Mouse (Mus musculus) layer of hippocampus, postnatal 10 days (tissue): ENCODE data around the gene Tpsb2. TPM values are rescaled to one million over a fixed set of nuclear protein-coding genes. Genes with fewer than 3 reads are reported as not detected.

Source experiments
- DNase-seq, 2 experiments: peaks; one replicate each; pipeline ENCODE4 v3.0.0; 2021; ENCODE audit warnings: low spot score in 2 of 2
- long read RNA-seq: library from polyadenylated mRNA; stranded (forward); transcript quantifications from one replicate; pipeline ENCODE4 v2.0.0, GENCODE M21; 2023
- total RNA-seq, 2 experiments: library from RNA; stranded (reverse); gene quantifications; 2 replicates each; pipeline ENCODE4 v1.2.3; 2021

Gene Tpsb2
- total RNA-seq: 1 to 10 TPM in 1 of 2 experiments, under 1 TPM in 1; 0.42 to 1.0 TPM
- long read RNA-seq, partial matches to known transcripts: 1 of 1 reads
- long read RNA-seq, other reads (novel, unspliced or antisense): 0 of 1 reads

- DNase-seq: no peak
These were observed at the start of gene Tpsb2 for GRCm38 (mm10) chr17:25366005-25366404. Gene Tpsb2 (plus strand): TSS chr17:25366305.

DNA sequence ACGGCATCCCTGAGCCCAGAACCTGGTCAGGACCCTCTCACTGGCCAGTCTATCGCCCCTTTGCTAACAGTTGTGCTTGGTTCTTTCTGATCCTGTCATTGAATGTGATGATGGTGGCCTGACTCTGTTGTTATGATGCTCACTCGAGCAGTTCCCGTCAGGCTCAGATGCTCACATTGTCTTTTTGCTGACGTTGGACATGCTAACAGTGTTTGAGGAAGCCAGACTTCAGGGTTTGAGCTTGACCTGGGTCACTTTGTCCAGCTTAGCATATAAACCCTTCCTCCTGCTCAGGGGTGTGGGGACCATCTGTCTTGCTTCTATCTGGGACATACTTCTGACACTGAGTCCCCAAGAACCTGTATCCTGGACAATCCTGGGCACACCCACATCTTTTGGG is 47.8 kb upstream of the Tpsb2 start, which contains the start of gene Prss29:
Prss29 (plus strand) TSS at position 301 of the 400 bp plus-strand sequence.
- DNase-seq: no peak

DNA sequence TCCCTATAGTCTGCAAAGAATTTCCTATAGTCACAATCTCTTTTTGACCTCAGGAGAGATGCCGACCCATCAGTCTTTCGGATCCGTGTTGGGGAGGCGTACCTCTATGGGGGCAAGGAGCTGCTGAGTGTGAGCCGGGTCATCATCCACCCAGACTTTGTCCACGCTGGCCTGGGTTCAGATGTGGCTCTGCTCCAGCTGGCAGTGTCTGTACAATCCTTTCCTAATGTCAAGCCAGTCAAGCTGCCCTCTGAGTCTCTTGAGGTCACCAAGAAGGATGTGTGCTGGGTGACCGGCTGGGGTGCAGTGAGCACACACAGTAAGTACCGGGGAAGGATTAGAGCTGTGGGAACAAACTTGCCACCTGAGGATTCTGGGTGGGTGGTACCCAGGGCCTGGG is 45.3 kb upstream of the Tpsb2 start:
- no peak for DNase-seq

- no peak for DNase-seq
These were observed 43.2 kb upstream of the Tpsb2 start for GRCm38 (mm10) chr17:25322930-25323329.

DNA sequence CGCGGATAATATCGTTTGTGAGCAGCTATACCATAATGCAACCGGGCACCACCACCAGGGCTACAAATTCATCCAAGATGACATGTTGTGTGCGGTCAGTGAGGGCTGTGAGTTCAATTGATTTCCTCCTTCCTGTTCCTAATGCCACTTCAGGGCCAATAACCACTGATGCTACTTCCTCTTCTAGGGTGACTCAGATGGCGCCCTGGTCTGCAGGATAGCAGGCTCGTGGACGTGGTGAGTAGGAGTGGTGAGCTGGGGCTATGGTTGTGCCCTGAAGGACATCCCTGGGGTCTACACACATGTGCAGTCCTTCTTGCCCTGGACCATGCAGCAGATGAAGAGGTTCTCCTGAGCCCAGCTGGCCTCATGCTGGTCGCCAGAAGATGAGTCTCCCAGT is 33.8 kb upstream of the Tpsb2 start:
- no peak for DNase-seq

DNA sequence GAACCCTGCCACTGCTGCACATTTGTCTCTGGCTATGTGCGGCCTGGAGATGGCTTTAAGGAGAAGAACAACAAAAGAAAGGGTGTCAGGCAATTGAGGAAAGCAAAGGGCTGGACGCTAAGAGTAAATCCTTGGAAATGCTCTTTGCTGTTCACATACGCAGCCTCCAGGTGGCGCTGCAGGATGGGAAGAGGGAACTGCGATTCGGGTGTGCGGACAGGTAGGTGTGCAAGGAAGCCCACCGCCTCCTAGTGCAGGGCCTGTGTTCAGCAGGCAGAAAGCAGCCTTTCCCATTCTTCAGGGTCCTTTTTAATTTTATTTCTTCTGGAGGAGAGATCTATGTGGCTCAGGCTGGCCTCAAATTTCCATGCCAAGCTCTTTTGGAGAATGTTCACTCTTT is 32.2 kb upstream of the Tpsb2 start:
- DNase-seq: peak; percentile 81 to 84

- no peak for DNase-seq
These were observed 27.9 kb upstream of the Tpsb2 start for GRCm38 (mm10) chr17:25338218-25338617.

DNA sequence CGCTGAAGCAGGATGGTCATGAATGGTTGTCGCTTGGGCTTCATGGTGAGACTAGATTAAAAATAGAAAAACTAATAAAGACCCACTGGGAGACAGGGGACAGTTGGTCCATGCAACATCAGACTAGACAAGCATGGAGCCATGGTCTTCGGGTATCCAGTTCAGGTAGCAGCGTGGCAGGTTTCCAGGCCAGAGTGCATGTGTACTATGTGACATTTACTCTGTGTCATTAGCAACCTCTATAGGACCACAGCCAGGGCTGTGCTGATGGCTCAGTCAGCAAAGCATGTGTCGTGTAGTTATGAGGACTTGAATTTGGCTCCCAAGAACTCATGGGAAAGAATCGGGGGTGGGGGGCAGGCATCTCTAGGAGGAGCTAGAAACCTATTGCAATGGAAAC is 26.1 kb upstream of the Tpsb2 start:
- DNase-seq: no peak

- no peak for DNase-seq
These were observed 24.6 kb upstream of the Tpsb2 start for GRCm38 (mm10) chr17:25341490-25341889.

DNA sequence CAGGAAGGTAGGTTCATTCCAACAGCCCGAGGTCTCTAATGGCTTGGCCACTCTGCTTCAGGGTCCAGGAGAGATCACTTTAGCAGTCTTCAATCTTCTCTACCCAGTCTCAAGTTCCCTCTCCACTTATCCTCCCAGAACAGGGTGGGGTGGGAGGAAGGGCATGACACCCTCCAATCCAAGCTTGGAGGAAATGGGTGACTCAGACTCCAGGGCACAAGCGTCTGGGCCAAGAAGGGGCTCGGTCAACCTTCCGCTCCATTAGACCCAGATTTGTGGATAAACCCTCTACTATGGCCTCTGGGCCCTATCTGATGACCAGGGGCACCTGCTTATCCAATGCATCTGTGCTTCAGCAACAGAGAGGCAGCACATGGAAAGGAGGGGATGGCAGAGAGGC is 20.6 kb upstream of the Tpsb2 start, which contains the start of gene Tpsab1:
Tpsab1 (minus strand) TSS at position 101 of the 400 bp plus-strand sequence.
- no peak for DNase-seq

DNA sequence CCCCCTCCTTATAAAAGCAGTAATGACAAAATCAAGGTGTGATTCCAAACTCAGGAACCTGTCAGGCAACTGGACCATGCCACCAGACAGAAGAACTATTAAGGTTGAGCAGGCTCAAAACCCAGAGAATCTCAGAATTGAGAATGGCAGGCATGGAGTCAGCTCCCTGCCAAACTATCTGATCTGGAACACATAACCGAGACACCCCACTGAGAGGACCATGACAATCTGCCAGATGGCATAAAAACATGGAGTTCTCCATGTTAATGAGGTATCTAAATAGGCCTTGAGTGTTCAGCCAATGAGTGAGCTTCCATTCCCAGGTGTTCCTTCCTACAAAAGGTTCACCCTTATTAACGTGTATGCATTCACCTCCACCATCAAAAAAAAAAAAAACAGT is 4.8 kb upstream of the Tpsb2 start:
- peak in 1 of 2 experiments; percentile 9 for DNase-seq

GRCm38 (mm10) chr17:25363726-25364125 is 2.4 kb upstream of the Tpsb2 start:
- DNase-seq: peak; percentile 56 to 62

GRCm38 (mm10) chr17:25368973-25369372 is 2.9 kb downstream of the Tpsb2 start, which contains the start of gene Tpsg1:
Gene Tpsg1 (plus strand): TSS chr17:25369273.
- no peak for DNase-seq

DNA sequence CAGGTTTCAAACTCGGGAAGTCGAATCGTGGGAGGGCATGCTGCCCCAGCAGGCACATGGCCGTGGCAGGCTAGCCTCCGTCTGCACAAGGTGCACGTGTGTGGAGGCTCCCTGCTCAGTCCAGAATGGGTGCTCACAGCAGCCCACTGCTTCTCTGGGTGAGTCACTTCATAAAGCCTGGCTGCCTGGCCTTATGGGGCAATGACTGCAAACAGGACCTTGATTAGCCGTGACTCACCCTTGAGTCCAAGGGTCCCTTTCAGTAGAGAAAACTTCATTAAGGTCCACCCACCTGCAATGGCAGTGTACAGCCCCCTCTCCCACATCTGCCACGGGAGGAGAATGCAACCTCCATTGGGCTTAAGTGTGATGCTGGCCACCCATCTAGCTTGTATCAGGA is 6.4 kb downstream of the Tpsb2 start:
- no peak for DNase-seq

DNA sequence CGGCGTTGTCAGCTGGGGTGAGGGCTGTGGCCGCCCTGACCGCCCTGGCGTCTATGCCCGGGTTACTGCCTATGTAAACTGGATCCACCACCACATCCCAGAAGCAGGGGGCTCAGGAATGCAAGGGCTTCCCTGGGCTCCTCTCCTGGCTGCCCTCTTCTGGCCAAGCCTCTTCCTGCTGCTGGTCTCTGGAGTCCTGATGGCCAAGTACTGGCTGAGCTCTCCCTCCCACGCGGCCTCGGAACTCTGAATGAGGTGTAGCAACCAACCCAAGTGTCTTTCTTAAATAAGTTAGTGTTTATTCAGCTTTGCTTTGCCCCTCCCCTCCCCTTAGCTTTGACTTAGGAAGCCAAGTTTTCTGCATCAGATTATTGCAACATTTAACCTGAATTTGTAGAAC is 7.9 kb downstream of the Tpsb2 start:
- peak; percentile 10 to 42 for DNase-seq

GRCm38 (mm10) chr17:25394526-25394925 is 28.4 kb downstream of the Tpsb2 start:
- no peak for DNase-seq

DNA sequence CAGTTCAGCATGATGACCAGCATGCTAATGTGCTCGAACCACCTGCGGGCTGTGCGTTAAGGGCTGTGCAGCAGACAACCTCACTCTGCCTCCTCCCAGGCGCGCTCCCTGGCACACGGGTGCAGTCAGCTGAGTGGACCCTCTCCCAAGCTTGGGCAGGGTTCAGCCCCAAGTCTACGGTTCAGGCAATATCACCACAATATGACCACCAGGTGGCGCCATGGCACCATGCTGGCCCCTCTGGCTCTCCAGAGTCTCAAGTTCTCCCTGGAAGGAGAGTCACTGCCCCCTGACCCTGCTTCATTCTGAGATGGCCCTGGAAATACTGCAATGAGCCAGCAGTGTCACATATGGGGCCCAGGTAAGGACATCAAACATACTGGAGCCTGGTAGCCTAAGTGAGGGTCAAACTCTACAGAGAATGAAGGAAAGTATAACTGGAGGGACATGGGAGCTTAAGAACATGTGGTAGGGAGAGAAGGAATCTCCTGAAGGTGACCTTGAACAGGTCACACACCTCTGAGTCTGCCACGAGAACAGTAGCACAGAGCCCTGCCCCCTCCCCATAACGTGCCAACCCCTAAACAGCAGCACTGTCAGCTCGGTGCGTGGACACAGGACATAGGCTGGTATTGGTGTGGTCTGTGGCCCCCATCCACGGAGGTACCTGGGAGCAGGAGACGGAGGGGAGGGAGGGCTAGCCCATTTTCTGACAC is 31.9 kb downstream of the Tpsb2 start:
- DNase-seq: peak; percentile 84 to 90

DNA sequence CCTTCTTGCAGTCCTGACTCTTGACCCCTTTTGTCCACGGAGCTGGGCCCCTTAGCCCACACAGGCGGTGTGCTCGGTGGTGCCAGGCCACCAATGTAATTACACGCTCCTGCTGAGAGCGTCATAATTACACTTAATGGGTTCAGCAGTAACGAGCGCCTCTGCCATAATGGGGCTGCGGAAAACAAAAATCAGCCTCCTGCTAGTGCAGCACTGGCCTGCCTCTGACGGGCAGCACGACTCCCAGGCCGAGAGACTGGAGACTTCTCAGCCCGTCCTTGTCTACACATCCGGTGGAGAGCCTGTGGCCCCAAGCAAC is 32.4 kb downstream of the Tpsb2 start:
- DNase-seq: no peak

GRCm38 (mm10) chr17:25400443-25400842 is 34.3 kb downstream of the Tpsb2 start:
- DNase-seq: no peak

DNA sequence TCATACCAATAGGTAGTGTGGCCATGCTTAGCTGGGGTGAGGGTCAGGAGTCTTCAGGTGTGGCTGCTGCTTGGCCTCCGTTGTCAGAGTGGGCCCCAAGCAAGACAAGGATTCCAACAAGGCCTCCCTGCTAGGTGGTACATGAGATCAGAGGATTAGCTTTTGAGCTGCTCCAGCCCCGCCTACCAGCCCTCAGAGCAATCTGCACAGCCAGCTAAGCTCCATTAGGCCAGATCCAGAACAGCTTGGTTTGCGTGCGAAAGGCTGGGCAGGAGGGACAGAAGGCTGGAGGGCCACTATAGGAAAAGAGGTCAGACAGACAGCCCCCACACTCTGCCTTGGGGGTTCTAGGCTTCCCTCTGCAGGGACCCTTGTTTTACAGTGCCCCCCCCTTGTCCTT is 35.4 kb downstream of the Tpsb2 start:
- DNase-seq: no peak

- no peak for DNase-seq
These were observed 36.1 kb downstream of the Tpsb2 start for GRCm38 (mm10) chr17:25402224-25402623.

DNA sequence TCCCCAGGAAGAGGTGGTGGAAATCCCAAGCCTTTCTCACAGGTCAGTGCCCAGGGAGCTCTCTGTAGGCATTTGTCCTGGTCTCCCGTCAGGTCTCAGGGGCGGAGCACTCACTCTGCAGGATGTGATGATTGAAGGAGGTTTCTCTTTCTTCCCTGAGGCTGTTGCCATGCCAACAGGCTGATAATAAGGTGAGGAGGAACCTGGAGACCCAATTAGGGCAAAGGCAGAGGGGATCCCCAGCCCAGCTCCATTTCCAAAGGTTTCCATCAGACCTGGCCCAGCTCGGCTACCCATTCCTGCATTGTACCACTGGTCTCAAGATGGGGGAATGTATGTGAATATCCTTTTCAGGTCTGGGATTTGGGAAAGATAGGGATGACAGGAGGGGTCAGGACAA is 38.1 kb downstream of the Tpsb2 start:
- DNase-seq: no peak

- DNase-seq: no peak
These were observed 39.3 kb downstream of the Tpsb2 start for GRCm38 (mm10) chr17:25405224-25405895.
